Mouse (Mus musculus) olfactory bulb, adult 2 months (tissue): ENCODE data around the gene Marc1.

Experiments
- CTCF ChIP-seq: fragments of 200-500 bp; IDR thresholded peaks from 2 replicates; pipeline ENCODE4 v1.5.1; 2012; ENCODE audit warnings: low read depth, mild to moderate bottlenecking, low read length, moderate library complexity; ENCODE audit not compliant: insufficient read depth
- POLR2A ChIP-seq: fragments of 200-500 bp; IDR thresholded peaks from 2 replicates; pipeline ENCODE4 v1.6.1; 2012; ENCODE audit warnings: mild to moderate bottlenecking, low read depth, low read length, moderate library complexity; ENCODE audit not compliant: insufficient read depth

- no peak for TF ChIP-seq POLR2A
- no peak for TF ChIP-seq CTCF
These were observed 6.7 kb upstream of the Marc1 start for GRCm38 (mm10) chr1:184817768-184818167.
